Mouse (Mus musculus) bone marrow, adult 2 months (tissue): ENCODE data around the gene Cyp1a1.
A peak's percentile ranks its signal among the peaks of the same experiment; 100 is the strongest.

Experiments
- CTCF ChIP-seq: fragments of 200-500 bp; IDR thresholded peaks from 2 replicates; pipeline ENCODE4 v1.5.1; 2011; ENCODE audit warnings: low read length, control low read depth; ENCODE audit not compliant: control insufficient read depth, insufficient read depth
- POLR2A ChIP-seq: fragments of 200-500 bp; IDR thresholded peaks from 2 replicates; pipeline ENCODE4 v1.6.1; 2011; ENCODE audit warnings: low read depth, mild to moderate bottlenecking, control low read depth, low read length, borderline replicate concordance; ENCODE audit not compliant: control insufficient read depth

DNA sequence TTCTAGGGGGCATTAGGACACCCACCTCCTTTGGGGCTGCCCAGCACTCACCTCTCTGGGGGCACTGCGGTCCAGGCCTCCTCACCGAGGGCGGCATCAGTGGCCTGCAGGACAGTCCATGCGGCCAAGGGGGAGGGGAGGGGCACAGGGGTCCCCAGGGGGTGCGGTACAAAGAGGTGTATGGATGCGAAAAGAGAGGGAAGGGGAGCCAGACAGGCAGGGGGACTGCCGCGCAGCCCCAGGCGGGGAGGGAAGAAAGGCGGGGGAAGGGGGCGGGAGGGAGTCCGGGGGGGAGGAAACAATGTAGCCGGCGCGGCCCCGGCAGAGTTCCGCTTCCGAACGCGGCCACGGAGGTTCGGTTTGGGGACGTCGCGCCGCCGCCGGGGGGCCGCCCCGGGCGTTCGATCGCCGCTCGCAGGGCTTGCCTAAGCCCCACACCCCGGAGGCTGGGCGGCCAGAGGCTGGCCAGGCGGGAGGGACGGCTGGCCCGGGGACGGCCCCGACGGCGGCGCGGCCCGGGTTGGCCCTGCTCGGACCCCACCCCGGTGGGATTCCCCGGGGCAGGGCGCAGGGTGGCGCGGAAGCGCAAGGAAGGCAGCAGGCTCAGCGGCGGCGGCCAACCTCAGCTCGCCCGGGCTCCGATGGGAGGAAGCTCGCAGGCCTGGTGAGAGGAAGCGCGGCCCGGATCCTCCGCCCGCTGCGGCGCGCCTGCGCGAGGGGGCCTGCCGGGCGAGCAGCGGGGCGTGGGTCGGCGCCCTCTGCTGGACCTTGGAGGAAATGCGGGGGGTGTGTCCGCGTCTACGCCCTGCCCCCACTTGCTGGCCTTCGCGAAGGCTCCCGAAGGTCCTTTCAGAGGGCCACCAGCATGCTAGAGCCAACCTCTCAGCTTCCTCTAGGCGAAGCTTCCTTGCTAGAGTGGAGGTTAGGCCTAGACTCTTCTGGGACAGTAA, 42.5 kb upstream of the Cyp1a1 start:
- peak; percentile 90 for TF ChIP-seq CTCF
- peak; percentile 88; the same call in 1 of the 2 replicates for TF ChIP-seq POLR2A
